ENCODE assay signal across 8 mouse cellular contexts in genomic region chr4:130574048-130574413, GRCm38 (mm10). TPM values are rescaled to one million over a fixed set of nuclear protein-coding genes. Genes with fewer than 3 reads are reported as not detected.
A peak's percentile ranks its signal among the peaks of the same experiment; 100 is the strongest.
DNase-seq lines count a peak whose midpoint lies in the region; ATAC-seq and TF ChIP-seq lines count a peak whose summit lies in the region.

Gene Nkain1, minus strand, starts transcription at chr4:130574173.

- no peak for TF ChIP-seq POLR2A in lung, adult 2 months (IDR thresholded peaks at IDR 0.05; ENCODE audit: borderline replicate concordance, extremely low read depth, low read depth, low read length)

- H3K4me2 ChIP-seq in limb, embryonic 15.5 days, result peak within 1 kb of the TSS; percentile 99
- peak within 1 kb of the TSS; percentile 76 for H3K4me2 ChIP-seq in neural tube, embryonic 14.5 days (ENCODE audit: low read depth, low read length)

- H3K4me1 ChIP-seq in lung, adult 2 months (ENCODE audit: control insufficient read depth, insufficient read depth, low read length), result no peaks in the 10 kb centered on the region
- peaks cover 16% of the 10 kb centered on the region for H3K4me1 ChIP-seq in limb, embryonic 15.5 days
- peaks cover 26% of the 10 kb centered on the region for H3K4me1 ChIP-seq in neural tube, embryonic 14.5 days (ENCODE audit: control insufficient read depth, insufficient read depth, low read length)

- peak within 1 kb of the TSS; percentile 22; the same call in 1 of the 2 replicates for H3K27ac ChIP-seq in limb, embryonic 15.5 days
- peak within 1 kb of the TSS; percentile 87 for H3K27ac ChIP-seq in neural tube, embryonic 14.5 days (ENCODE audit: low read depth, low read length)

- peak; percentile 59 for ATAC-seq in limb, embryonic 15.5 days (ENCODE audit: insufficient number of reproducible peaks, low FRiP score, low TSS enrichment, low read depth)
- peak; percentile 81 for ATAC-seq in neural tube, embryonic 14.5 days (ENCODE audit: low read depth)

- WGBS in lung, adult 2 months, result under 1% methylated on average over 39 of the region's 41 CpGs
- 2% methylated on average over 19 of the region's 41 CpGs for WGBS in limb, embryonic 15.5 days
- 0% methylated on average over 36 of the region's 41 CpGs for WGBS in neural tube, embryonic 14.5 days

- H3K4me3 ChIP-seq in lung, adult 2 months (replicated peaks; ENCODE audit: extremely low read depth, low read depth, low read length), result peak within 1 kb of the TSS; percentile 25
- peak within 1 kb of the TSS; percentile 74 for H3K4me3 ChIP-seq in limb, embryonic 15.5 days
- peak within 1 kb of the TSS; percentile 87 for H3K4me3 ChIP-seq in neural tube, embryonic 14.5 days (ENCODE audit: low read depth, low read length)

- DNase-seq in lung, adult 2 months, result no peak
- DNase-seq in lung, postnatal 36 days, result no peak
- DNase-seq in brain, adult 2 months (ENCODE audit: low read depth, low spot score), result peak; percentile 66
- peak; percentile 38 for DNase-seq in gastrocnemius, postnatal 14 days
- DNase-seq in kidney, adult 11 months, result peak; percentile 48
- no peak for DNase-seq in c-Kit-positive CD71-positive TER-119-positive erythroid progenitor cells, embryonic 14.5 days (ENCODE audit: low spot score)

- H3K9ac ChIP-seq in limb, embryonic 15.5 days, result peak within 1 kb of the TSS; percentile 60
- peak within 1 kb of the TSS; percentile 97 for H3K9ac ChIP-seq in neural tube, embryonic 14.5 days (replicated peaks; ENCODE audit: low read depth, low read length)

- H3K27me3 ChIP-seq in limb, embryonic 15.5 days, result no peaks in the 10 kb centered on the region
- H3K27me3 ChIP-seq in neural tube, embryonic 14.5 days (ENCODE audit: control insufficient read depth, insufficient read depth, low read length), result no peaks in the 10 kb centered on the region

- H3K36me3 ChIP-seq in limb, embryonic 15.5 days, result no peaks in the 10 kb centered on the region
- H3K36me3 ChIP-seq in neural tube, embryonic 14.5 days (ENCODE audit: control insufficient read depth, insufficient read depth, low read length), result no peaks in the 10 kb centered on the region

- no peaks in the 10 kb centered on the region for H3K9me3 ChIP-seq in limb, embryonic 15.5 days
- no peaks in the 10 kb centered on the region for H3K9me3 ChIP-seq in neural tube, embryonic 14.5 days (ENCODE audit: control insufficient read depth, low read length)

- intact Hi-C loops in gastrocnemius, postnatal 14 days (cut with DNase I; ENCODE audit: low total_unique reads), result no loop called here

- no peak for TF ChIP-seq CTCF in lung, adult 2 months (IDR thresholded peaks at IDR 0.05; ENCODE audit: insufficient read depth, low read length)

RNA-seq across cellular contexts. Expression of gene Nkain1, which starts in this region (rescaled TPM):
- 12.1 and 14.8 TPM in 2 replicates for polyA plus RNA-seq in lung, adult 2 months (2012; rRNA removed)
- total RNA-seq in gastrocnemius, postnatal 14 days (2021), result 10 to 100 TPM; 11.7 to 12.2 TPM
- 0.79 and 0.97 TPM in 2 replicates for polyA plus RNA-seq in limb, embryonic 15.5 days (2015; fragmentation: Nextera tagmentation; extraction: Ambion mirVana)
- polyA plus RNA-seq in neural tube, embryonic 14.5 days (2014; fragmentation: Nextera tagmentation; extraction: Ambion mirVana), result 17.4 and 19.9 TPM in 2 replicates

Comparison
In these comparisons a context has a peak if more than half of its experiments do, and no peak if none do; other contexts are left out.
1. Peak in ATAC-seq, H3K4me3 ChIP-seq, H3K27ac ChIP-seq, H3K9ac ChIP-seq and H3K4me2 ChIP-seq in limb, embryonic 15.5 days; RNA of the gene not detected or under 1 TPM.
2. DNase-seq: peak in brain, adult 2 months (single experiment), gastrocnemius, postnatal 14 days (single experiment) and kidney, adult 11 months (single experiment); none in lung, adult 2 months (single experiment), lung, postnatal 36 days (single experiment) and c-Kit-positive CD71-positive TER-119-positive erythroid progenitor cells, embryonic 14.5 days (single experiment).
3. H3K4me3 ChIP-seq: peak in every context shown above with its lines; median percentile 87 in neural tube, embryonic 14.5 days; 74 in limb, embryonic 15.5 days; 25 in lung, adult 2 months.